Mouse (Mus musculus) spleen, adult 2 months (tissue): ENCODE measurements around the gene Anapc1.

Source experiments
- CTCF ChIP-seq: fragments of 200-500 bp; IDR thresholded peaks from 2 replicates; pipeline ENCODE4 v1.5.1; 2011; ENCODE audit warnings: mild to moderate bottlenecking, inconsistent platforms; ENCODE audit not compliant: insufficient read depth, insufficient read length, insufficient replicate concordance; ENCODE audit errors: extremely low read depth
- POLR2A ChIP-seq: fragments of 200-500 bp; IDR thresholded peaks from 2 replicates; pipeline ENCODE4 v1.6.1; 2011; ENCODE audit warnings: low read depth, low read length, inconsistent platforms

- TF ChIP-seq CTCF (no peak), POLR2A (no peak)
Observed at GRCm38 (mm10) chr2:128726626-128727025, 39.4 kb upstream of the Anapc1 start.
